Mouse (Mus musculus) forebrain, embryonic 12.5 days (tissue): ENCODE data around the gene Cyb561a3. TPM values are rescaled to one million over a fixed set of nuclear protein-coding genes. Genes with fewer than 3 reads are reported as not detected.
A peak's percentile ranks its signal among the peaks of the same experiment; 100 is the strongest.
"Not testable (repeated sequence)": the region's sequence is repeated elsewhere in the genome, so short reads cannot be mapped to it uniquely, and the experiment has no call there.

Experiments
- ATAC-seq: fragments of 200-750 bp; cut with Nextera tagmentation; 2 replicates; pipeline ENCODE4 v1.8.0; 2017; ENCODE audit warnings: moderate TSS enrichment; ENCODE audit not compliant: low FRiP score
- H3K27ac ChIP-seq: fragments of 300-500 bp; sonication (generic); 2 replicates; pipeline ENCODE4 v1.5.1; 2016; ENCODE audit warnings: mild to moderate bottlenecking
- H3K27me3 ChIP-seq: fragments of 300-500 bp; sonication (generic); 2 replicates; pipeline ENCODE4 v1.6.1; 2016; ENCODE audit warnings: mild to moderate bottlenecking
- H3K36me3 ChIP-seq: fragments of 300-500 bp; sonication (generic); replicated peaks from 2 replicates; pipeline ENCODE4 v1.6.1; 2016; ENCODE audit warnings: mild to moderate bottlenecking
- H3K4me1 ChIP-seq: fragments of 300-500 bp; sonication (generic); 2 replicates; pipeline ENCODE4 v1.6.1; 2016
- H3K4me2 ChIP-seq: fragments of 300-500 bp; sonication (generic); 2 replicates; pipeline ENCODE4 v1.6.1; 2016; ENCODE audit warnings: mild to moderate bottlenecking, moderate library complexity
- H3K4me3 ChIP-seq: fragments of 300-500 bp; sonication (generic); replicated peaks from 2 replicates; pipeline ENCODE4 v1.5.1; 2016; ENCODE audit warnings: mild to moderate bottlenecking
- H3K9ac ChIP-seq: fragments of 300-500 bp; sonication (generic); 2 replicates; pipeline ENCODE4 v1.6.1; 2016; ENCODE audit warnings: mild to moderate bottlenecking
- H3K9me3 ChIP-seq: fragments of 300-500 bp; sonication (generic); 2 replicates; pipeline ENCODE4 v1.6.1; 2016
- WGBS: fragments of 180-500 bp; shearing (Covaris S2); methylation state at CpG from one replicate; pipeline ENCODE4 v1.1.7; 2016; 5-methylcytosine and 5-hydroxymethylcytosine counted together
- polyA plus RNA-seq: library from polyadenylated mRNA; unstranded; fragments of >200 nt; fragmentation: Nextera tagmentation; extraction: Ambion mirVana; gene quantifications from 2 replicates; pipeline ENCODE4 v1.2.1, GENCODE M21; 2016

Cyb561a3 gene
- 17.1 and 18.1 TPM in 2 replicates for polyA plus RNA-seq

GRCm38 (mm10) chr19:10576690-10577561 is at the start of gene Cyb561a3, which contains the start of gene Tmem138:
TSS of gene Cyb561a3 (plus strand) at chr19:10577172.
TSS of gene Tmem138 (minus strand) at chr19:10577362.
- peak; percentile 96 for ATAC-seq
- Histone ChIP-seq H3K4me3 (peak within 1 kb of the TSS; percentile 56), H3K9me3 (no peaks in the 10 kb centered on the region), H3K36me3 (peaks cover 31% of the 10 kb centered on the region), H3K4me1 (peaks cover 17% of the 10 kb centered on the region), H3K4me2 (peak within 1 kb of the TSS; percentile 74), H3K9ac (peak within 1 kb of the TSS; percentile 75), H3K27ac (peak within 1 kb of the TSS; percentile 87), H3K27me3 (no peaks in the 10 kb centered on the region)
- WGBS, result under 1% methylated on average over 44 of the region's 44 CpGs

GRCm38 (mm10) chr19:10530082-10530481 is 46.9 kb upstream of the Cyb561a3 start:
- Histone ChIP-seq H3K9ac (no peak overlapping the region), H3K9me3 (no peaks in the 10 kb centered on the region), H3K27me3 (no peaks in the 10 kb centered on the region), H3K36me3 (peaks cover 53% of the 10 kb centered on the region), H3K27ac (no peak overlapping the region), H3K4me2 (no peak overlapping the region), H3K4me3 (no peak overlapping the region), H3K4me1 (peaks cover 19% of the 10 kb centered on the region)
- no peak for ATAC-seq
- 83% methylated on average over 1 of the region's 1 CpGs for WGBS

GRCm38 (mm10) chr19:10539454-10539853 is 37.5 kb upstream of the Cyb561a3 start:
- 97% methylated on average over 5 of the region's 5 CpGs for WGBS
- no peak for ATAC-seq
- peaks cover 86% of the 10 kb centered on the region for H3K36me3 ChIP-seq

GRCm38 (mm10) chr19:10555624-10556510 is 21.1 kb upstream of the Cyb561a3 start, which contains the start of gene Tmem216:
TSS of gene Tmem216 (minus strand) at chr19:10556238.
- 2% methylated on average over 43 of the region's 43 CpGs for WGBS
- Histone ChIP-seq H3K4me3 (peak within 1 kb of the TSS; percentile 65), H3K27me3 (no peaks in the 10 kb centered on the region), H3K36me3 (peaks cover 13% of the 10 kb centered on the region), H3K9me3 (no peaks in the 10 kb centered on the region), H3K27ac (peak within 1 kb of the TSS; percentile 83), H3K4me1 (peaks cover 18% of the 10 kb centered on the region), H3K9ac (peak within 1 kb of the TSS; percentile 66), H3K4me2 (peak within 1 kb of the TSS; percentile 77)
- peak; percentile 99 for ATAC-seq

More at GRCm38 (mm10) chr19:10539454-10539853, 37.5 kb upstream of the Cyb561a3 start:
- Histone ChIP-seq H3K4me3 (no peak overlapping the region), H3K9me3 (no peaks in the 10 kb centered on the region), H3K9ac (no peak overlapping the region), H3K27ac (no peak overlapping the region), H3K4me2 (no peak overlapping the region), H3K27me3 (no peaks in the 10 kb centered on the region), H3K4me1 (no peaks in the 10 kb centered on the region)

GRCm38 (mm10) chr19:10557001-10557400 is 20.0 kb upstream of the Cyb561a3 start:
- no peak for ATAC-seq
- H3K4me1 ChIP-seq, result peaks cover 18% of the 10 kb centered on the region
- no peak overlapping the region for H3K4me2 ChIP-seq
- no peak overlapping the region for H3K27ac ChIP-seq
- H3K9ac ChIP-seq, result no peak overlapping the region
- H3K9me3 ChIP-seq, result no peaks in the 10 kb centered on the region
- peaks cover 5% of the 10 kb centered on the region; the same call in 1 of the 2 replicates for H3K36me3 ChIP-seq
- no peaks in the 10 kb centered on the region for H3K27me3 ChIP-seq
- WGBS, result 72% methylated on average over 2 of the region's 2 CpGs
- no peak overlapping the region for H3K4me3 ChIP-seq

GRCm38 (mm10) chr19:10557430-10557829 is 19.5 kb upstream of the Cyb561a3 start:
- H3K4me3 ChIP-seq, result no peak overlapping the region
- no peak overlapping the region for H3K27ac ChIP-seq
- no peak overlapping the region for H3K4me2 ChIP-seq
- WGBS, result 55% methylated on average over 2 of the region's 2 CpGs
- ATAC-seq, result no peak
- no peaks in the 10 kb centered on the region for H3K27me3 ChIP-seq
- H3K9ac ChIP-seq, result no peak overlapping the region
- no peaks in the 10 kb centered on the region for H3K9me3 ChIP-seq
- H3K4me1 ChIP-seq, result peaks cover 18% of the 10 kb centered on the region
- peaks cover 5% of the 10 kb centered on the region; the same call in 1 of the 2 replicates for H3K36me3 ChIP-seq

GRCm38 (mm10) chr19:10557837-10558375 is 19.1 kb upstream of the Cyb561a3 start:
- not testable (repeated sequence) for H3K9me3 ChIP-seq, H3K4me3 ChIP-seq, H3K4me2 ChIP-seq, H3K36me3 ChIP-seq, H3K27me3 ChIP-seq, H3K9ac ChIP-seq, H3K27ac ChIP-seq, ATAC-seq
- WGBS, result 77% methylated on average over 4 of the region's 4 CpGs
- peaks cover 18% of the 10 kb centered on the region for H3K4me1 ChIP-seq

GRCm38 (mm10) chr19:10560108-10560507 is 16.9 kb upstream of the Cyb561a3 start:
- WGBS, result 33% methylated on average over 5 of the region's 5 CpGs
- H3K27me3 ChIP-seq, result no peaks in the 10 kb centered on the region
- H3K36me3 ChIP-seq, result no peaks in the 10 kb centered on the region
- H3K9me3 ChIP-seq, result no peaks in the 10 kb centered on the region
- no peak overlapping the region for H3K4me3 ChIP-seq
- no peak overlapping the region for H3K4me2 ChIP-seq
- H3K4me1 ChIP-seq, result peaks cover 10% of the 10 kb centered on the region
- ATAC-seq, result no peak
- H3K9ac ChIP-seq, result no peak overlapping the region
- H3K27ac ChIP-seq, result no peak overlapping the region

- H3K27me3 ChIP-seq, result no peaks in the 10 kb centered on the region
- H3K4me3 ChIP-seq, result no peak overlapping the region
- H3K4me1 ChIP-seq, result no peaks in the 10 kb centered on the region
- H3K9me3 ChIP-seq, result no peaks in the 10 kb centered on the region
- WGBS, result 72% methylated on average over 6 of the region's 6 CpGs
- no peaks in the 10 kb centered on the region for H3K36me3 ChIP-seq
- H3K9ac ChIP-seq, result no peak overlapping the region
- ATAC-seq, result no peak
- H3K4me2 ChIP-seq, result no peak overlapping the region
- H3K27ac ChIP-seq, result no peak overlapping the region
Measured at GRCm38 (mm10) chr19:10561558-10562314, 15.2 kb upstream of the Cyb561a3 start.

- H3K27ac ChIP-seq, result no peak overlapping the region
- no peaks in the 10 kb centered on the region for H3K36me3 ChIP-seq
- H3K27me3 ChIP-seq, result no peaks in the 10 kb centered on the region
- H3K4me2 ChIP-seq, result no peak overlapping the region
- WGBS, result 56% methylated on average over 5 of the region's 5 CpGs
- no peak overlapping the region for H3K4me3 ChIP-seq
- ATAC-seq, result no peak
- H3K4me1 ChIP-seq, result no peaks in the 10 kb centered on the region
- no peak overlapping the region for H3K9ac ChIP-seq
- no peaks in the 10 kb centered on the region for H3K9me3 ChIP-seq
Measured at GRCm38 (mm10) chr19:10562351-10562750, 14.6 kb upstream of the Cyb561a3 start.

GRCm38 (mm10) chr19:10564278-10564677 is 12.7 kb upstream of the Cyb561a3 start:
- Histone ChIP-seq H3K27me3 (no peaks in the 10 kb centered on the region), H3K9ac (no peak overlapping the region), H3K4me1 (no peaks in the 10 kb centered on the region), H3K4me2 (no peak overlapping the region), H3K4me3 (no peak overlapping the region), H3K36me3 (peaks cover 2% of the 10 kb centered on the region; the same call in 1 of the 2 replicates), H3K27ac (no peak overlapping the region), H3K9me3 (no peaks in the 10 kb centered on the region)
- ATAC-seq, result no peak
- 81% methylated on average over 6 of the region's 6 CpGs for WGBS
